Mouse (Mus musculus): ENCODE data around the gene Arid4a.

Arid4a gene

GRCm38 (mm10) chr12:71141189-71141588, 125.4 kb downstream of the Arid4a start:
- DNase-seq (ENCODE audit: low read depth, low spot score): peak; percentile 45

GRCm38 (mm10) chr12:71147641-71148040, 131.9 kb downstream of the Arid4a start:
- DNase-seq (ENCODE audit: low read depth, low spot score): peak; percentile 66
